17 mouse cellular contexts compared by ENCODE assay signal in genomic region chr3:22047203-22047602, GRCm38 (mm10). TPM values are rescaled to one million over a fixed set of nuclear protein-coding genes. Genes with fewer than 3 reads are reported as not detected.
DNase-seq lines count a peak whose midpoint lies in the region; ATAC-seq lines count a peak whose summit lies in the region.
"Had no signal": no experiment of that assay in that cellular context is flagged by ENCODE, and none has a peak within 500 bp of the region (broad histone marks: within the 10 kb centered on the region; RNA-seq: fewer than 3 reads in every experiment).

No protein-coding gene starts in this region.

- H3K4me3 ChIP-seq in kidney, embryonic 14.5 days (ENCODE audit: low read length): no peak overlapping the region
- H3K4me3 ChIP-seq: embryonic facial prominence, embryonic 12.5 days; hindbrain, embryonic 13.5 days; limb, embryonic 10.5 days; midbrain, embryonic 10.5 days had no signal

- H3K9ac ChIP-seq in kidney, embryonic 14.5 days (ENCODE audit: low read depth, low read length): no peak overlapping the region
- H3K9ac ChIP-seq: embryonic facial prominence, embryonic 12.5 days; hindbrain, embryonic 13.5 days; liver, embryonic 14.5 days had no signal

- WGBS in kidney, embryonic 14.5 days: 83% methylated on average over 14 of the region's 14 CpGs

- H3K27ac ChIP-seq in kidney, embryonic 14.5 days (ENCODE audit: low read depth, low read length): no peak overlapping the region
- H3K27ac ChIP-seq: embryonic facial prominence, embryonic 12.5 days; hindbrain, embryonic 13.5 days; limb, embryonic 10.5 days; liver, embryonic 14.5 days; midbrain, embryonic 10.5 days had no signal

- no peaks in the 10 kb centered on the region for H3K27me3 ChIP-seq in kidney, embryonic 14.5 days (ENCODE audit: control insufficient read depth, insufficient read depth, low read length)
- H3K27me3 ChIP-seq: embryonic facial prominence, embryonic 12.5 days; hindbrain, embryonic 13.5 days had no signal

- intact Hi-C loops in heart, postnatal 36 days (cut with DNase I): no loop called here

- peak; percentile 20 for DNase-seq in gastrocnemius, adult 18-20 months (ENCODE audit: low spot score)
- no peak for DNase-seq in gastrocnemius, postnatal 4 days (ENCODE audit: low spot score in 2 of 2)
- DNase-seq in kidney, adult 8-10 months: peak; percentile 66 to 79
- DNase-seq in heart, postnatal 36 days: peak; percentile 36 to 39
- no peak for DNase-seq in thymus, postnatal 14 days
- no peak for DNase-seq in layer of hippocampus, postnatal 14 days (ENCODE audit: low spot score in 2 of 2)
- no peak for DNase-seq in liver
- DNase-seq: adrenal gland, postnatal 14 days; lung, postnatal 10 days; thymus, adult 2 months had no signal

- peaks cover 3% of the 10 kb centered on the region; the same call in 1 of the 2 replicates for H3K9me3 ChIP-seq in kidney, embryonic 14.5 days (ENCODE audit: control insufficient read depth, low read length)
- H3K9me3 ChIP-seq: embryonic facial prominence, embryonic 12.5 days; hindbrain, embryonic 13.5 days; limb, embryonic 10.5 days had no signal

- no peaks in the 10 kb centered on the region for H3K36me3 ChIP-seq in kidney, embryonic 14.5 days (ENCODE audit: control insufficient read depth, insufficient read depth, low read length)
- H3K36me3 ChIP-seq: embryonic facial prominence, embryonic 12.5 days; hindbrain, embryonic 13.5 days; limb, embryonic 10.5 days; midbrain, embryonic 10.5 days had no signal

- no peak overlapping the region for H3K4me2 ChIP-seq in kidney, embryonic 14.5 days (replicated peaks; ENCODE audit: low read depth, low read length)
- H3K4me2 ChIP-seq: embryonic facial prominence, embryonic 12.5 days; hindbrain, embryonic 13.5 days had no signal

- ATAC-seq in kidney, embryonic 14.5 days (ENCODE audit: low FRiP score, low TSS enrichment): no peak
- ATAC-seq: intestine, postnatal 0 days had no signal

- no peaks in the 10 kb centered on the region for H3K4me1 ChIP-seq in kidney, embryonic 14.5 days (ENCODE audit: control insufficient read depth, insufficient read depth, low read length)
- H3K4me1 ChIP-seq: embryonic facial prominence, embryonic 12.5 days; hindbrain, embryonic 13.5 days; limb, embryonic 10.5 days; midbrain, embryonic 10.5 days had no signal

RNA-seq across cellular contexts. Expression of gene Tbl1xr1, which starts 29.2 kb away (rescaled TPM):
- 10 to 100 TPM; 52.9 to 55.5 TPM for total RNA-seq in gastrocnemius, adult 18-20 months (2021)
- 10 to 100 TPM; 67.1 to 69.4 TPM for total RNA-seq in gastrocnemius, postnatal 4 days (2021)
- polyA plus RNA-seq in kidney, embryonic 14.5 days (2014; fragmentation: Nextera tagmentation; extraction: Ambion mirVana): 20.6 and 39.7 TPM in 2 replicates
- total RNA-seq in heart, postnatal 36 days (2021): 10 to 100 TPM; 74.4 to 80.5 TPM
- total RNA-seq in layer of hippocampus, postnatal 14 days (2021): 100 to 1,000 TPM; 127 to 138 TPM

Comparison
In these comparisons a context has a peak if more than half of its experiments do, and no peak if none do; other contexts are left out.
1. DNase-seq: peak in gastrocnemius, adult 18-20 months (single experiment), kidney, adult 8-10 months (2 of 2) and heart, postnatal 36 days (2 of 2); none in gastrocnemius, postnatal 4 days (0 of 2), thymus, postnatal 14 days (single experiment), layer of hippocampus, postnatal 14 days (0 of 2) and liver (single experiment).